Mouse (Mus musculus) liver, postnatal 0 days (tissue): ENCODE results near the gene Bckdhb. TPM values are rescaled to one million over a fixed set of nuclear protein-coding genes. Genes with fewer than 3 reads are reported as not detected.

Experiments used
- ATAC-seq: fragments of 200-750 bp; cut with Nextera tagmentation; 2 replicates; pipeline ENCODE4 v1.8.0; 2017; ENCODE audit warnings: mild to moderate bottlenecking, moderate library complexity
- DNase-seq: peaks from one replicate; pipeline ENCODE4 v3.0.0-alpha.2; 2016
- H3K27ac ChIP-seq: fragments of 300-500 bp; sonication (generic); 2 replicates; pipeline ENCODE4 v1.5.1; 2014; ENCODE audit warnings: antibody characterized with exemption, moderate library complexity, mild to moderate bottlenecking, low read depth
- H3K27me3 ChIP-seq: fragments of 300-500 bp; sonication (generic); 2 replicates; pipeline ENCODE4 v1.6.1; 2014; ENCODE audit warnings: low read length, control low read depth, mixed read lengths; ENCODE audit not compliant: insufficient read depth
- H3K36me3 ChIP-seq: fragments of 300-500 bp; sonication (generic); replicated peaks from 2 replicates; pipeline ENCODE4 v1.6.1; 2014; ENCODE audit warnings: mild to moderate bottlenecking, control low read depth, low read length, moderate library complexity, mixed read lengths; ENCODE audit not compliant: insufficient read depth
- H3K4me1 ChIP-seq: fragments of 300-500 bp; sonication (generic); 2 replicates; pipeline ENCODE4 v1.6.1; 2014; ENCODE audit warnings: antibody characterized with exemption, mild to moderate bottlenecking, control low read depth; ENCODE audit not compliant: insufficient read depth
- H3K4me2 ChIP-seq: fragments of 300-500 bp; sonication (generic); 2 replicates; pipeline ENCODE4 v1.6.1; 2014; ENCODE audit warnings: low read depth, mild to moderate bottlenecking, low read length, moderate library complexity, mixed read lengths
- H3K4me3 ChIP-seq: fragments of 300-500 bp; sonication (generic); 2 replicates; pipeline ENCODE4 v1.5.1; 2014; ENCODE audit warnings: low read depth, low read length
- H3K9ac ChIP-seq: fragments of 300-500 bp; sonication (generic); replicated peaks from 2 replicates; pipeline ENCODE4 v1.6.1; 2014; ENCODE audit warnings: mild to moderate bottlenecking, moderate library complexity
- H3K9me3 ChIP-seq: fragments of 300-500 bp; sonication (generic); 2 replicates; pipeline ENCODE4 v1.6.1; 2016; ENCODE audit warnings: mild to moderate bottlenecking, control low read depth, low read length, mixed read lengths
- CTCF ChIP-seq: sonication (generic); IDR thresholded peaks from 2 replicates; pipeline ENCODE4 v1.5.1; 2016; ENCODE audit warnings: antibody characterized with exemption, low read depth
- EP300 ChIP-seq: IDR thresholded peaks from 2 replicates; pipeline ENCODE4 v1.6.1; 2016; ENCODE audit warnings: antibody characterized with exemption, low read depth, mild to moderate bottlenecking
- WGBS: fragments of 180-500 bp; shearing (Covaris S2); extraction: QIAGEN DNeasy Blood & Tissue Kit; methylation state at CpG from one replicate; pipeline ENCODE4 v1.1.7; 2014; ENCODE audit not compliant: insufficient replicate concordance; 5-methylcytosine and 5-hydroxymethylcytosine counted together
- polyA plus RNA-seq: library from polyadenylated mRNA; unstranded; fragments of >200 nt; fragmentation: Nextera tagmentation; extraction: Ambion mirVana; gene quantifications from 2 replicates; pipeline ENCODE4 v1.2.1, GENCODE M21; 2015

The Bckdhb gene
- polyA plus RNA-seq, result 123 and 134 TPM in 2 replicates

- DNase-seq (peak; percentile 95), ATAC-seq (peak; percentile 95)
- TF ChIP-seq CTCF, result no peak
- TF ChIP-seq EP300, result peak; percentile 38; the same call in 1 of the 2 replicates
- peak within 1 kb of the TSS; percentile 73 for H3K4me3 ChIP-seq
- H3K36me3 ChIP-seq, result no peaks in the 10 kb centered on the region
- no peaks in the 10 kb centered on the region for H3K9me3 ChIP-seq
- H3K9ac ChIP-seq, result peak within 1 kb of the TSS; percentile 82
- H3K27ac ChIP-seq, result peak within 1 kb of the TSS; percentile 94
- under 1% methylated on average over 45 of the region's 46 CpGs for WGBS
- no peaks in the 10 kb centered on the region for H3K27me3 ChIP-seq
- H3K4me2 ChIP-seq, result peak within 1 kb of the TSS; percentile 90
- H3K4me1 ChIP-seq, result 0 out of 2 replicates have a peak, but pooled peaks cover 3% of the 10 kb centered on the region
These were observed at the start of gene Bckdhb for GRCm38 (mm10) chr9:83924878-83925687. Gene Bckdhb (plus strand): TSS chr9:83925145.

- Histone ChIP-seq H3K4me1 (no peaks in the 10 kb centered on the region), H3K27ac (no peak overlapping the region), H3K36me3 (no peaks in the 10 kb centered on the region), H3K4me3 (no peak overlapping the region), H3K9me3 (no peaks in the 10 kb centered on the region), H3K4me2 (no peak overlapping the region), H3K27me3 (no peaks in the 10 kb centered on the region), H3K9ac (no peak overlapping the region)
- ATAC-seq (peak; percentile 29; the same call in 1 of the 2 replicates), DNase-seq (no peak)
- WGBS, result 74% methylated on average over 6 of the region's 6 CpGs
- TF ChIP-seq EP300 (no peak), CTCF (no peak)
These were observed 42.8 kb upstream of the Bckdhb start for GRCm38 (mm10) chr9:83882191-83882590.

- Histone ChIP-seq H3K9me3 (no peaks in the 10 kb centered on the region), H3K27me3 (no peaks in the 10 kb centered on the region), H3K36me3 (no peaks in the 10 kb centered on the region), H3K27ac (no peak overlapping the region), H3K4me2 (no peak overlapping the region), H3K4me3 (no peak overlapping the region), H3K4me1 (no peaks in the 10 kb centered on the region; the same call in 1 of the 2 replicates), H3K9ac (no peak overlapping the region)
- ATAC-seq, result no peak
- no peak for TF ChIP-seq EP300
- peak; percentile 47 for TF ChIP-seq CTCF
- no peak for DNase-seq
These were observed 38.8 kb upstream of the Bckdhb start for GRCm38 (mm10) chr9:83886149-83886548.

- no peaks in the 10 kb centered on the region for H3K27me3 ChIP-seq
- no peak overlapping the region for H3K9ac ChIP-seq
- H3K4me3 ChIP-seq, result no peak overlapping the region
- DNase-seq, result no peak
- 71% methylated on average over 5 of the region's 5 CpGs for WGBS
- no peak for TF ChIP-seq EP300
- TF ChIP-seq CTCF, result no peak
- H3K4me2 ChIP-seq, result no peak overlapping the region
- no peak for ATAC-seq
- no peaks in the 10 kb centered on the region; the same call in 1 of the 2 replicates for H3K4me1 ChIP-seq
- H3K27ac ChIP-seq, result no peak overlapping the region
- H3K9me3 ChIP-seq, result no peaks in the 10 kb centered on the region
- H3K36me3 ChIP-seq, result no peaks in the 10 kb centered on the region
These were observed 36.7 kb upstream of the Bckdhb start for GRCm38 (mm10) chr9:83888214-83888613.

GRCm38 (mm10) chr9:83893073-83893472 lies 31.9 kb upstream of the Bckdhb start:
- no peak for TF ChIP-seq EP300
- no peak for TF ChIP-seq CTCF

GRCm38 (mm10) chr9:83893767-83894330 lies 31.1 kb upstream of the Bckdhb start:
- peak; percentile 91 for ATAC-seq
- WGBS, result 47% methylated on average over 4 of the region's 4 CpGs
- H3K4me1 ChIP-seq, result peaks cover 15% of the 10 kb centered on the region; the same call in 1 of the 2 replicates
- H3K27ac ChIP-seq, result peak overlapping the region; percentile 59
- no peak overlapping the region for H3K9ac ChIP-seq
- DNase-seq, result peak; percentile 64
- H3K4me3 ChIP-seq, result no peak overlapping the region
- H3K9me3 ChIP-seq, result no peaks in the 10 kb centered on the region
- TF ChIP-seq EP300 (no peak; the same call in 1 of the 2 replicates), CTCF (no peak)
- no peaks in the 10 kb centered on the region for H3K27me3 ChIP-seq
- H3K4me2 ChIP-seq, result no peak overlapping the region
- H3K36me3 ChIP-seq, result no peaks in the 10 kb centered on the region

More at GRCm38 (mm10) chr9:83893073-83893472, 31.9 kb upstream of the Bckdhb start:
- Histone ChIP-seq H3K27me3 (no peaks in the 10 kb centered on the region), H3K4me2 (no peak overlapping the region), H3K27ac (peak overlapping the region; percentile 59), H3K4me3 (no peak overlapping the region), H3K36me3 (no peaks in the 10 kb centered on the region), H3K9ac (no peak overlapping the region), H3K9me3 (no peaks in the 10 kb centered on the region), H3K4me1 (peaks cover 13% of the 10 kb centered on the region)
- no peak for ATAC-seq
- 62% methylated on average over 8 of the region's 8 CpGs for WGBS
- DNase-seq, result no peak
